Mouse (Mus musculus) bone marrow, adult 2 months (tissue): ENCODE measurements around the gene Reep3. TPM values are rescaled to one million over a fixed set of nuclear protein-coding genes. Genes with fewer than 3 reads are reported as not detected.

Experiments
- H3K27ac ChIP-seq: fragments of 200-500 bp; 2 replicates; pipeline ENCODE4 v1.5.1; 2012; ENCODE audit warnings: low read depth, mild to moderate bottlenecking, control low read depth, inconsistent platforms, low read length; ENCODE audit not compliant: control insufficient read depth, poor library complexity, insufficient read depth
- H3K4me1 ChIP-seq: fragments of 200-500 bp; 2 replicates; pipeline ENCODE4 v1.6.1; 2011; ENCODE audit warnings: low read length; ENCODE audit not compliant: control insufficient read depth, insufficient read depth
- H3K4me3 ChIP-seq: fragments of 200-500 bp; replicated peaks from 2 replicates; pipeline ENCODE3; 2011; ENCODE audit warnings: mild to moderate bottlenecking, low read depth, low read length, control low read depth; ENCODE audit not compliant: control insufficient read depth
- CTCF ChIP-seq: fragments of 200-500 bp; IDR thresholded peaks from 2 replicates; pipeline ENCODE4 v1.5.1; 2011; ENCODE audit warnings: low read length, control low read depth; ENCODE audit not compliant: control insufficient read depth, insufficient read depth
- POLR2A ChIP-seq: fragments of 200-500 bp; IDR thresholded peaks from 2 replicates; pipeline ENCODE4 v1.6.1; 2011; ENCODE audit warnings: low read depth, mild to moderate bottlenecking, control low read depth, low read length, borderline replicate concordance; ENCODE audit not compliant: control insufficient read depth
- WGBS: fragments of 180-500 bp; shearing (Covaris S2); methylation state at CpG from one replicate; pipeline ENCODE4 v1.1.7; 2018; 5-methylcytosine and 5-hydroxymethylcytosine counted together
- polyA plus RNA-seq: library from polyadenylated mRNA; stranded (reverse); fragments of >200 nt; gene quantifications from 2 replicates; pipeline ENCODE4 v1.2.4, GENCODE M21; 2011; ENCODE audit warnings: low replicate concordance; ENCODE audit not compliant: missing spikeins, insufficient read depth, insufficient read length

The Reep3 gene
- polyA plus RNA-seq, 1 experiment, result 10.8 TPM

DNA sequence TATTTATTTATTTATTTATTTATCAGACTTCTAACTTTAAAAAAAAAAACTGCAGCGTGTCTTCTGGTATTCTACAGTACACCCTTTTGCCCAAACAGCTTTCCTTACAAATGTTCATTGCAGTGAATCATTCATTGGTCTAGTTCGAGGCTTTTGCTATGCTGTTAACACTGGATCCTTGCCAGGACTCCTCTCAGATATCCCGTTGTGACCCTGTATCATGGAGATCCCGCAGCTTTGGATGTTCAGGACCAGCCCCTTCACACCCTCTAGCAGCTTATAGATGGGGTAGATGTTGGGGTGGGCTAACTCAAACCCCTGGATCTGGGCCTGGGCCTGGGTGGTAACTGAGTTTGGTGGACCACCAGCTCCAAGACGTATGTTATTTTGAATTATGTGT, 104.2 kb downstream of the Reep3 start:
- TF ChIP-seq POLR2A, result no peak
- TF ChIP-seq CTCF, result no peak
- H3K4me3 ChIP-seq, result no peak overlapping the region
- H3K27ac ChIP-seq, result no peak overlapping the region
- H3K4me1 ChIP-seq, result no peaks in the 10 kb centered on the region
- 81% methylated on average over 5 of the region's 5 CpGs for WGBS

DNA sequence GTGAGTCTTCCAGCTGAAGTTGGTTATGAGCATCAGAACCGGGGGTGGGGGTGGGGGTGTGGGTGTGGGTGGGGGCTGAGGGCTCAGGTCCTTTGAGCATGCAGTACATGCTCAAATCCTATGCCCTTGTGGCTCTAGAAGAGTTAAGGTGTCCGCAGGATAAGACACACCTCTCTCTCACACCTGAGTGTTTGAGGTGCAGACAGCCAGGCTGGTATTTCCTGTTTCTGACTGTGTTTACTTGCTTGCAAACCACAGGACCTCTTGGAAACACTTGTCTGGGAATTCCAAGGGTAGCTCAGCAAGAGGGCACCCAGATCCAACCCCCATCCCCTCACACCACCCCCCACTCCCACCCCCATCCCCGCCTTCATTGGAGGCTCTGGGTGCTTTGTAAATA, 106.2 kb downstream of the Reep3 start:
- whole genome bisulfite sequencing, result 88% methylated on average over 3 of the region's 3 CpGs

DNA sequence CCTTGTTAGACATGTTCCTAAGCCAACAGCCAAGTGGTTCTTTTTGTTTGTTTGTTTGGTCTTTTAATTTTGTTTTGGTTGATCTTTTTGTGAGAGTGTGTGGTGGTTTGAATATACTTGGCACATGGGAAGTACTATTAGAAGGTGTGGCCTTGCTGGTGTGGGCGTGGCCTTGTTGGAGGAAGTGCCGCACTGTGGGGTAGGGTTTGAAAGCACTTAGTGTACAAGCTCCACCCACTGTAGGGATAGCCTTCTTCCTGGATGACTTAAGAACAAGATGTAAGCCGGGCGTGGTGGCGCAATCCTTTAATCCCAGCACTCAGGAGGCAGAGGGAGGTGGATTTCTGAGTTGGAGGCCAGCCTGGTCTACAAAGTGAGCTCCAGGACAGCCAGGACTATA, 113.7 kb downstream of the Reep3 start:
- Histone ChIP-seq H3K27ac (no peak overlapping the region), H3K4me1 (no peaks in the 10 kb centered on the region; the same call in 1 of the 2 replicates), H3K4me3 (no peak overlapping the region)
- TF ChIP-seq CTCF (no peak), POLR2A (no peak)
- WGBS, result 65% methylated on average over 5 of the region's 5 CpGs

More for the DNA sequence above, 106.2 kb downstream of the Reep3 start:
- H3K4me1 ChIP-seq, result no peaks in the 10 kb centered on the region
- TF ChIP-seq CTCF (no peak), POLR2A (no peak)
- H3K4me3 ChIP-seq, result no peak overlapping the region
- no peak overlapping the region for H3K27ac ChIP-seq

DNA sequence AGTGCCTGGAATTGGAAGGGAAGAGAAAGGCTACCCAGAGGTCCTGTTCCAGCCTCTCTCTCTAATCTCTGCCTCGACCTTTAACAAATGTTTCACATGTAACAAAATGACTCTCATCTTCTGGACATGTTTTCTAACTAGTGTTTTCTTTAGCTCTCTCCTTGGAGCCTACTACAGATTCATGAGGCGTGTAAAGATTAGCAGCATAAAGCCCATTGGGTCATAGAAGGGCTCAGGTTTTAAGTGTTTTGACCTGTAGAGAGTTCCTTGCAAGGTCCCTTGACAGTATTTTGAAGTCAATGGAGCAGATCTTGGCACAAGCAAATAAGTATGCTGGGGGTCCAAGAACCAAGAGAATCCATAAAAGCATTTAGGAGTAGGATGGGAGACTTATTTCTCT, 118.5 kb downstream of the Reep3 start:
- TF ChIP-seq CTCF (no peak), POLR2A (no peak)
- H3K4me3 ChIP-seq, result no peak overlapping the region
- H3K4me1 ChIP-seq, result no peaks in the 10 kb centered on the region; the same call in 1 of the 2 replicates
- WGBS, result 82% methylated on average over 2 of the region's 2 CpGs
- no peak overlapping the region for H3K27ac ChIP-seq

DNA sequence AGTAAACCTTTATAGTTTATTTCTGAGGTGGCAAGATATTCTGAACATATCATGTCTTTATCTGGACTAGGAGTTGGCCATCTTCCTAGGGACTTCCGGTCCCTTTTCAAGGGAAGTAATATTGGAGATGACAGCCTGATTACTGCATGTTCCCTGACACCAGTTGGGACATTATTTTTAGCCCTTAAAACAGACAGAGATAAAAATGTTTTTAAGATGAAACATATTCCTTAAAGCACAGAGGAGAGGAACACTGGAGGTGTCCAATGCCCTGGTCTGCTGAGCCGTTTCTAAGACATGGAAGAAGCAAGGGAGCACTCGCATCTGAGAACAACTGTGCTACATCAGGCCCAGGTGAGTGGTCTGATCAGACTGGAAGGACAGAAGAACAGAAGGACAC, 119.7 kb downstream of the Reep3 start:
- WGBS, result 88% methylated on average over 3 of the region's 3 CpGs
- Histone ChIP-seq H3K27ac (no peak overlapping the region), H3K4me1 (no peaks in the 10 kb centered on the region), H3K4me3 (no peak overlapping the region)
- no peak for TF ChIP-seq POLR2A
- TF ChIP-seq CTCF, result no peak

DNA sequence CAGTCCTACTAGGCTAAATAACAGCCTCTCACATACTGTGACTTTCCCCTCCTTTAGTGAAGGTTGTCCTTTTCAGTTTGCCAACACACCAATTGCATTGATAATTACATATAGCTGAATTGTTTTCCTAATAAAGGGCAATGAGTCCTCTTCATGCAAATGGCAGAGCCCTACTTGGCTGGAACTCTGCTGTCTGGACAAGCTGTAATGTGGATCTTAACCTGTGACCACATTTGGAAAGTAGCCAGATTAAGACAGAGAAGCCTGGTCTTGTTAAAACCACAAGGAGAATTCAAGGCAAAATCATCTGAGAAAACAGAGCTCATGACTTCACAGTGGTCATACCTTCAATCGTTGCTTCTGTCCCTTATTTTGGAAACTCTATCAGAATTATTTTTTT, 121.3 kb downstream of the Reep3 start:
- no peaks in the 10 kb centered on the region for H3K4me1 ChIP-seq

DNA sequence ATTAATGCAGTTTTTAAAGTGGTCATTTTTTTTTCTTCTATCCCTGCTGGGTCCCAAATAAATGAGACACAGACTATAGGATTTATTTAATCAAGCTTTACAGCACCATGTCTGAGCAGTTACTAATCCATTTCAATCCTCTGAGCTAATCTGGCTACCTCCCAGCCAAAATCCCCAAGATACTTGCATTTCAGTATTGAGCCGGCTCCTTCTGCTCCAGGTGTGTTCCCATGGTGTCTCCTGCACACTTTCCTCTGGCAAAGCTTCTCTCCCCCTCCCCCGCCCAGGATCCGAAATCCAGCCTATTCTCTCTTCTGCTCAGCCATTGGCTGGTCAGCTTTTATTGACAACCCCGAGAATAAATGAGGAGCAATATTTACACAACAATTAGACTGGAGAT, 122.3 kb downstream of the Reep3 start:
- WGBS, result 84% methylated on average over 4 of the region's 4 CpGs
- TF ChIP-seq CTCF (no peak), POLR2A (no peak)
- Histone ChIP-seq H3K27ac (no peak overlapping the region), H3K4me1 (no peaks in the 10 kb centered on the region), H3K4me3 (no peak overlapping the region)

More for the DNA sequence above, 121.3 kb downstream of the Reep3 start:
- TF ChIP-seq CTCF, result no peak
- no peak for TF ChIP-seq POLR2A
- H3K27ac ChIP-seq, result no peak overlapping the region
- no peak overlapping the region for H3K4me3 ChIP-seq
- 6% methylated on average over 1 of the region's 1 CpGs for WGBS

DNA sequence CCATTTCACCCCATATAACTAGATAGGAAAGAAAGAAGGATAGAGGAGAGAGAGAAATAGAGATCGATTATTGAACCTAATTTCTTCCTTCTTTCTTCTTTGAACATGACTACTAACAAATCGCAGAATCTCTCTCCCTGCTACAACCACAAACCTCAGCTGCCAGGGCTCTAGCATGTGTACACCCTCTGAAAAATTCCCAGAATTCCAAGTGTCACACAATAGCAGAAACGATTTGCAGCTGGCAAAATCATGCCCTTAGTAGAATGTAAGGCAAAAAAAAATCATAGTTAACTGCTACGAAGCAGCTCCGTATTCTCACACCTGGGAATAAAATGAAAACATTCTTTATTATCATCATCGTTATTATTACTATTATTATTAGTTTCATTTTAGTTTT, 122.9 kb downstream of the Reep3 start:
- no peak for TF ChIP-seq POLR2A
- no peak for TF ChIP-seq CTCF
- Histone ChIP-seq H3K4me1 (no peaks in the 10 kb centered on the region), H3K27ac (no peak overlapping the region), H3K4me3 (no peak overlapping the region)
- 70% methylated on average over 6 of the region's 6 CpGs for WGBS

DNA sequence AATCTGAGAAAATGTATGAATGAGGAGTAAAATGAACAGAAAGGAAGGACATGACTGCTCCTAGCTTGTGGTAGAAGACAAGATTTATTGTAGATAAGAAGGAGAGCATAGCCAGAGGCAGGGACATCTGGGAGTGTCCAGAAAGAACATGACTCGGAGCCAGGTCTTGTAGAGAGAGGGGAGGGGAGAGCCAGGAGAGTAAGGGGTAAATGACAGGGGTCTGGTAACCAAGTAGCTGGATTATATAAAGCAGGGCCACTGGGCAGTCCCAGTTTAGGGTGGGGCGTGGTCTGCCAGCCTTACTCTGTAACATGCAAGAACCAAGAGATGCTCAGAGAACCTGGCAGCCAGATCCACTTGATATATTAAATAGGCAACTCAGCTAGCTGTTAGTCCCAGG, 123.5 kb downstream of the Reep3 start:
- 71% methylated on average over 2 of the region's 2 CpGs for WGBS

More for the DNA sequence above, 123.5 kb downstream of the Reep3 start:
- no peak overlapping the region for H3K4me3 ChIP-seq
- H3K4me1 ChIP-seq, result no peaks in the 10 kb centered on the region
- H3K27ac ChIP-seq, result no peak overlapping the region
- TF ChIP-seq CTCF (no peak), POLR2A (no peak)
